Mouse (Mus musculus) MEL (cell line): ENCODE results near the gene Epha6. TPM values are rescaled to one million over a fixed set of nuclear protein-coding genes. Genes with fewer than 3 reads are reported as not detected.

Experiments used
- DNase-seq: peaks from one replicate; pipeline ENCODE4 v3.0.0; 2011; ENCODE audit warnings: low read depth, low spot score
- H3K27ac ChIP-seq: 2 replicates; pipeline ENCODE4 v1.5.1; 2012; ENCODE audit warnings: low read depth, mild to moderate bottlenecking, control low read depth, low read length, moderate library complexity; ENCODE audit not compliant: control insufficient read depth
- H3K27me3 ChIP-seq, 2 experiments: fragments of 150-350 bp in 1 of 2; sonication (generic) in 1 of 2; 2 replicates each; pipeline ENCODE4 v1.6.1; 2012; ENCODE audit warnings: low read length in 2 of 2, mild to moderate bottlenecking in 2 of 2, improper control_type of control experiment in 1 of 2, moderate library complexity in 1 of 2; ENCODE audit not compliant: insufficient read depth in 2 of 2, control insufficient read depth in 1 of 2
- H3K36me3 ChIP-seq, 2 experiments: 2 replicates each; pipeline ENCODE4 v1.6.1; 2012 to 2014; ENCODE audit warnings: low read length in 2 of 2, improper control_type of control experiment in 1 of 2, inconsistent platforms in 1 of 2, mild to moderate bottlenecking in 1 of 2; ENCODE audit not compliant: insufficient read depth in 2 of 2, control insufficient read depth in 1 of 2
- H3K4me1 ChIP-seq, 2 experiments: fragments of 150-350 bp in 1 of 2; sonication (generic) in 1 of 2; 2 replicates each; pipeline ENCODE4 v1.6.1; 2012; ENCODE audit warnings: low read length in 2 of 2, improper control_type of control experiment in 1 of 2, mild to moderate bottlenecking in 1 of 2; ENCODE audit not compliant: insufficient read depth in 2 of 2, control insufficient read depth in 1 of 2
- H3K4me3 ChIP-seq, 2 experiments: fragments of 150-350 bp in 1 of 2; sonication (generic) in 1 of 2; 2 replicates each; pipeline ENCODE4 v1.5.1; 2012; ENCODE audit warnings: low read depth in 2 of 2, low read length in 2 of 2, mild to moderate bottlenecking in 2 of 2, moderate library complexity in 2 of 2, control low read depth in 1 of 2, improper control_type of control experiment in 1 of 2; ENCODE audit not compliant: control insufficient read depth in 1 of 2, insufficient read depth in 1 of 2
- H3K79me2 ChIP-seq: 2 replicates; pipeline ENCODE4 v1.6.1; 2012; ENCODE audit warnings: mild to moderate bottlenecking, low read length, moderate library complexity; ENCODE audit not compliant: control insufficient read depth, poor library complexity, insufficient read depth
- H3K9ac ChIP-seq: 2 replicates; pipeline ENCODE4 v1.6.1; 2012; ENCODE audit warnings: low read depth, mild to moderate bottlenecking, control low read depth, low read length, moderate library complexity; ENCODE audit not compliant: control insufficient read depth, poor library complexity, severe bottlenecking
- H3K9me3 ChIP-seq: fragments of 150-350 bp; sonication (generic); replicated peaks from 2 replicates; pipeline ENCODE4 v1.6.1; 2012; ENCODE audit warnings: mild to moderate bottlenecking, low read length, improper control_type of control experiment, moderate library complexity; ENCODE audit not compliant: insufficient read depth
- CHD1 ChIP-seq: IDR thresholded peaks from 2 replicates; pipeline ENCODE4 v1.6.1; 2012; ENCODE audit warnings: low read depth, mild to moderate bottlenecking, inconsistent platforms, low read length, improper control_type of control experiment
- CHD2 ChIP-seq: IDR thresholded peaks from 2 replicates; pipeline ENCODE4 v1.6.1; 2011; ENCODE audit warnings: low read length, improper control_type of control experiment
- CTCF ChIP-seq, 3 experiments: IDR thresholded peaks in 2 of 3; conservative IDR thresholded peaks in 1 of 3; 2 replicates each; pipeline ENCODE4 v1.5.1; 2011 to 2012; ENCODE audit warnings: low read length in 3 of 3, low read depth in 2 of 3, mild to moderate bottlenecking in 2 of 3, improper control_type of control experiment in 1 of 3, inconsistent platforms in 1 of 3, mixed read lengths in 1 of 3, moderate library complexity in 1 of 3; ENCODE audit not compliant: control insufficient read depth in 1 of 3, insufficient read depth in 1 of 3, poor library complexity in 1 of 3, severe bottlenecking in 1 of 3
- EP300 ChIP-seq, 2 experiments: IDR thresholded peaks; 2 replicates each; pipeline ENCODE4 v1.6.1; 2011; ENCODE audit warnings: improper control_type of control experiment in 2 of 2, low read length in 2 of 2, low read depth in 1 of 2, mild to moderate bottlenecking in 1 of 2
- ETS1 ChIP-seq: IDR thresholded peaks from 2 replicates; pipeline ENCODE4 v1.6.1; 2012; ENCODE audit warnings: low read depth, mild to moderate bottlenecking, inconsistent platforms, low read length, improper control_type of control experiment, moderate library complexity
- GABPA ChIP-seq: IDR thresholded peaks from 2 replicates; pipeline ENCODE4 v1.6.1; 2012; ENCODE audit warnings: low read depth, mild to moderate bottlenecking, inconsistent platforms, low read length, improper control_type of control experiment, moderate library complexity
- KAT2A ChIP-seq: conservative IDR thresholded peaks from 2 replicates; pipeline ENCODE4 v1.6.1; 2012; ENCODE audit warnings: low read depth, low read length, improper control_type of control experiment, inconsistent platforms
- MAFK ChIP-seq: IDR thresholded peaks from 2 replicates; pipeline ENCODE4 v1.6.1; 2011; ENCODE audit warnings: low read depth, mild to moderate bottlenecking, low read length, improper control_type of control experiment, borderline replicate concordance
- MAZ ChIP-seq: IDR thresholded peaks from 2 replicates; pipeline ENCODE4 v1.6.1; 2012; ENCODE audit warnings: low read depth, mild to moderate bottlenecking, inconsistent platforms, low read length, improper control_type of control experiment
- MEF2A ChIP-seq: IDR thresholded peaks from 2 replicates; pipeline ENCODE4 v1.6.1; 2014; ENCODE audit warnings: low read depth, mild to moderate bottlenecking, inconsistent platforms, low read length, improper control_type of control experiment; ENCODE audit not compliant: poor library complexity, insufficient replicate concordance, severe bottlenecking; ENCODE audit errors: extremely low read depth
- MYB ChIP-seq: IDR thresholded peaks from 2 replicates; pipeline ENCODE4 v1.6.1; 2011; ENCODE audit warnings: mild to moderate bottlenecking, low read depth, low read length, improper control_type of control experiment
- MYC ChIP-seq: IDR thresholded peaks from 2 replicates; pipeline ENCODE4 v1.6.1; 2011; ENCODE audit warnings: low read depth, mild to moderate bottlenecking, low read length, improper control_type of control experiment, moderate library complexity
- NELFE ChIP-seq: IDR thresholded peaks from 2 replicates; pipeline ENCODE4 v1.6.1; 2011; ENCODE audit warnings: low read depth, low read length, improper control_type of control experiment
- NRF1 ChIP-seq: IDR thresholded peaks from 2 replicates; pipeline ENCODE4 v1.6.1; 2014; ENCODE audit warnings: low read depth, mild to moderate bottlenecking, inconsistent platforms, low read length, improper control_type of control experiment, moderate library complexity; ENCODE audit not compliant: poor library complexity, insufficient read depth, severe bottlenecking
- POLR2A ChIP-seq, 2 experiments: IDR thresholded peaks; 2 replicates each; pipeline ENCODE4 v1.6.1; 2011 to 2012; ENCODE audit warnings: low read length in 2 of 2, mild to moderate bottlenecking in 2 of 2, control low read depth in 1 of 2, improper control_type of control experiment in 1 of 2, low read depth in 1 of 2, moderate library complexity in 1 of 2; ENCODE audit not compliant: control insufficient read depth in 1 of 2, insufficient read depth in 1 of 2, poor library complexity in 1 of 2
- POLR2AphosphoS5 ChIP-seq: IDR thresholded peaks from 2 replicates; pipeline ENCODE4 v1.6.1; 2012; ENCODE audit warnings: low read depth, borderline replicate concordance, mild to moderate bottlenecking, inconsistent platforms, low read length, moderate library complexity, mixed read lengths
- RAD21 ChIP-seq: IDR thresholded peaks from 2 replicates; pipeline ENCODE4 v1.6.1; 2011; ENCODE audit warnings: mild to moderate bottlenecking, low read depth, low read length, improper control_type of control experiment
- RCOR1 ChIP-seq: IDR thresholded peaks from 2 replicates; pipeline ENCODE4 v1.6.1; 2012; ENCODE audit warnings: low read depth, mild to moderate bottlenecking, inconsistent platforms, low read length, improper control_type of control experiment
- SIN3A ChIP-seq: IDR thresholded peaks from 2 replicates; pipeline ENCODE4 v1.6.1; 2012; ENCODE audit warnings: low read length, improper control_type of control experiment, inconsistent platforms
- SMC3 ChIP-seq: IDR thresholded peaks from 2 replicates; pipeline ENCODE4 v1.6.1; 2011; ENCODE audit warnings: low read depth, low read length, improper control_type of control experiment
- TCF12 ChIP-seq: IDR thresholded peaks from 2 replicates; pipeline ENCODE4 v1.6.1; 2014; ENCODE audit warnings: low read depth, mild to moderate bottlenecking, inconsistent platforms, low read length, improper control_type of control experiment, moderate library complexity
- UBTF ChIP-seq: IDR thresholded peaks from 2 replicates; pipeline ENCODE4 v1.6.1; 2012; ENCODE audit warnings: low read depth, mild to moderate bottlenecking, inconsistent platforms, low read length, improper control_type of control experiment, moderate library complexity, borderline replicate concordance; ENCODE audit not compliant: insufficient read depth
- USF2 ChIP-seq, 2 experiments: IDR thresholded peaks; 2 replicates each; pipeline ENCODE4 v1.6.1; 2011 to 2012; ENCODE audit warnings: improper control_type of control experiment in 2 of 2, low read length in 2 of 2, borderline replicate concordance in 1 of 2, inconsistent platforms in 1 of 2, low read depth in 1 of 2, mild to moderate bottlenecking in 1 of 2; ENCODE audit not compliant: insufficient read depth in 1 of 2
- polyA plus RNA-seq, 2 experiments: library from polyadenylated mRNA; stranded (reverse) in 1 of 2; unstranded in 1 of 2; fragments of >175 nt in 1 of 2; fragments of >200 nt in 1 of 2; gene quantifications; 2 replicates each; pipeline versions ENCODE4 v1.2.1 to v1.2.4; 2012; ENCODE audit warnings: low replicate concordance in 2 of 2, low read depth in 1 of 2; ENCODE audit not compliant: insufficient read length in 2 of 2, insufficient read depth in 1 of 2, missing spikeins in 1 of 2
- total RNA-seq: library from RNA; depleted of rRNA; stranded (reverse); fragments of 300-350 nt; gene quantifications from 2 replicates; pipeline ENCODE4 v1.2.3, GENCODE M21; 2012

The Epha6 gene
- total and polyA plus RNA-seq, 3 experiments, result not detected

- no peaks in the 10 kb centered on the region for H3K9me3 ChIP-seq
- no peaks in the 10 kb centered on the region for H3K27me3 ChIP-seq
- no peaks in the 10 kb centered on the region for H3K4me1 ChIP-seq
- no peak overlapping the region for H3K4me3 ChIP-seq
- H3K79me2 ChIP-seq, result no peaks in the 10 kb centered on the region
- H3K36me3 ChIP-seq, result no peaks in the 10 kb centered on the region
- DNase-seq, result no peak
- TF ChIP-seq RAD21 (no peak), CHD2 (no peak), MAZ (no peak), NELFE (no peak), MYC (no peak)
- no peak overlapping the region for H3K9ac ChIP-seq
- no peak overlapping the region for H3K27ac ChIP-seq
Measured at GRCm38 (mm10) chr16:60086976-60087375, 518.4 kb downstream of the Epha6 start.

DNA sequence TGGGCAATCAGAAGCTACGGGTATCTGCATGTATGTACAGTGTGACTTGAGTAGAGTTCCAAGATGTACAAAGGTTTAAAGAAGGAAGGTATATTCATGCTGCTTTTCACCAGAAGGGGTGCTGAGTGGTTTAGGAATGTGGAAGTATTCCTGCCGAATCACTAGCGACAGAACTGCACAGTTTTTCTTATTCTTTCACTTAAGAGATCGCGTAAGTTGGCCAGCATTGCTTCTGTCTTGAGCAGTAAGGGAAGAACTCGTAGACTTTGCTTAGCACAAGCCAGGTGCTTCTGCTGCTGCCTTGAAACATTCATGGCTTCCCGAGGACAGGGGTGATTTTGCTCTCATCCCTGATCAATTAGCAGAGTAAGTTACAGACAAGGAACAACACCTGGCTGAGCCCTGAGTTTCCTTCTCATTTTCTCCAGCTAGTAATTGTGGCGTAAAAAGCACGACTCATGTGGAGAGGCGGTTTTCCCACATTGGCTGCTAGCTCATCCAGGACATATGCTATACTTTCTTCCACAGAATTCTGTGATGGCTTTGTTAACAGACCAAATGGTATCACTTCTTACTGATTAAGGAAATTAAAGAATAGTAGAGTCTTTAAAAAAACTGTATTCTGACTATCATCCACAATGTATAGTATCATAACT, 534.7 kb downstream of the Epha6 start:
- TF ChIP-seq MAZ (no peak), ETS1 (no peak), NRF1 (no peak), MYB (no peak), MEF2A (no peak), MAFK (no peak), UBTF (no peak), EP300 (IDR thresholded peaks at IDR 0.05; ENCODE audit: low read depth in 1 of 2, low read length in 2 of 2) (no peak), SMC3 (no peak)
- H3K4me3 ChIP-seq, result no peak overlapping the region
- H3K4me1 ChIP-seq, result no peaks in the 10 kb centered on the region
- no peak for DNase-seq
- H3K27me3 ChIP-seq, result no peaks in the 10 kb centered on the region
- H3K9ac ChIP-seq, result no peak overlapping the region
- H3K9me3 ChIP-seq, result no peaks in the 10 kb centered on the region
- no peaks in the 10 kb centered on the region for H3K36me3 ChIP-seq
- H3K79me2 ChIP-seq, result no peaks in the 10 kb centered on the region
- H3K27ac ChIP-seq, result no peak overlapping the region

DNA sequence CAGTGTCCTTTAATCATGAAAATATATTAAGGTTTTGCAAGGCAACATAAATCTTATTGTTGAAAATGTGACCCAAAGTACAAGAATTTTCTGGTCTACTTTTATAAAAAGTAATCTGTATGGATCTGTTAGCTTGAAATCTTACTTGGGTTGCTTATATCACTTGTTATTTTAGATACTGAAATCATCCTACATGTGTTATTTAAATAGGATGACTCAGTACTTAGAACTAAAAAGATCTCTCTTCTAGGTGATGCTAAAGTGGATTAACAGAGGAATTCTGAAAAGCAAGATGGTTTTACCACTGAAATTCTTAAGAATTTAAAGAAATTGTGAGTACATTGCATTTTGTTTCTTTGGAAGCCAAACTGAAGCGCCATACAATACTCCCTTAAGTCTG, 561.5 kb downstream of the Epha6 start:
- Histone ChIP-seq H3K4me3 (no peak overlapping the region), H3K9me3 (no peaks in the 10 kb centered on the region), H3K27me3 (no peaks in the 10 kb centered on the region; a peak in 1 of 4 replicates), H3K4me1 (no peaks in the 10 kb centered on the region), H3K9ac (no peak overlapping the region), H3K36me3 (no peaks in the 10 kb centered on the region), H3K79me2 (no peaks in the 10 kb centered on the region), H3K27ac (no peak overlapping the region)
- TF ChIP-seq GABPA (no peak), KAT2A (no peak), POLR2A (IDR thresholded peaks at IDR 0.05; ENCODE audit: control insufficient read depth in 1 of 2, insufficient read depth in 1 of 2, low read depth in 1 of 2, low read length in 2 of 2, poor library complexity in 1 of 2) (no peak), NRF1 (no peak), CHD1 (no peak), TCF12 (no peak), ETS1 (no peak), CHD2 (no peak), MAFK (no peak), SMC3 (no peak), POLR2AphosphoS5 (no peak), EP300 (IDR thresholded peaks at IDR 0.05; ENCODE audit: low read depth in 1 of 2, low read length in 2 of 2) (no peak), CTCF (IDR thresholded peaks at IDR 0.05 in 2 of 3, conservative IDR thresholded peaks at IDR 0.05 in 1 of 3; ENCODE audit: control insufficient read depth in 1 of 3, insufficient read depth in 1 of 3, low read depth in 2 of 3, low read length in 3 of 3, poor library complexity in 1 of 3, severe bottlenecking in 1 of 3) (no peak), MAZ (no peak), UBTF (no peak), NELFE (no peak), RCOR1 (no peak), SIN3A (no peak), USF2 (IDR thresholded peaks at IDR 0.05; ENCODE audit: borderline replicate concordance in 1 of 2, insufficient read depth in 1 of 2, low read depth in 1 of 2, low read length in 2 of 2) (no peak)
- DNase-seq, result no peak
